Mouse (Mus musculus): ENCODE measurements around the gene Zfp160. TPM values are rescaled to one million over a fixed set of nuclear protein-coding genes. Genes with fewer than 3 reads are reported as not detected.
"Not testable (repeated sequence)": the region's sequence is repeated elsewhere in the genome, so short reads cannot be mapped to it uniquely, and the experiment has no call there.

Gene Zfp160
- 10 to 100 TPM; 22.8 to 24.6 TPM for total RNA-seq (2021)

DNA sequence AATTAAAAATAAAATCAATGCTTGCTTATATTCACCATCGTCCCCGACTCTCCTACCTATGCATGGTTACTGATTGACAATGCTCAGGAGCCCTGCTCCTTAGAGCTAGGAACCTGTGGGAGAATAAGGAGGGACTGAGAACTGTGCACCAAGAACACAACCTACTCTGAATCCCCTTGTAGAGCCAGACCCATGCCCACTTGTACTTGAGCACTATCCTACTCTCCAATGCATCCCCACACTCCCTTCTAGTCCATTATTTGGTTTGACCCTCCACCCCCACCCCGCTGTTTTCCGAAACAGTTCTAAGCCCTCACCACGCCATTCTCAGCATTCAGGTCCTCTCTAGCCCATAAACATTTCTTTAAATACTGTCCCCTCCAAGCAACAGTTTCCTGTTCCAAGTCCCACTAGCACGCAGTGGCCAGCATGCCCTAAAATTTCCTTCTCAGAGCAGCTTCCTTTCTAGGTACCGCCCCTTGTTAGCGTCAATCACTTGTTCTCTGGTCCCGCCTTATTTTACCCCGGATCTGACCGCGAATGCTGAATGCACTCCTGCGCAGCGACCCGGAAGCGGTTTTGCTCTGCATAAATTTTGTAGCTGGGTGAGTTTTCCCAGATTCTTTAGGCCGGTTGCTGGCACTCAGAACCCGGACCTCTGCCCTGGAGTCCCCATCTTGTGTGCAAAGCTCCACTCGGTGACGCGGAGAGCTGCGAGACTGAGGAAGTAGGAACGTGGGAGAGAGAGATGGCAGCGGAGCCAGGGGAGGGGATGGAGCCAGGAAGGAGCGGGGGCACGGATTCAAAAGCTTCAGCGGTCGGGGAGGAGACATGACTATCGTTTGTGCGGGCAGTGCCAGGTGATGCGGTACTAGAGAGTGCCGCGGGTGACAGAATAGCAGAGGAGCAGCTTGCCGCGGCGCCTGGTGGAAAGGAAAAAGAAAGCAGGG lies at the start of gene Zfp160:
Zfp160 (plus strand) TSS at position 522 of the 950 bp plus-strand sequence.
- DNase-seq (ENCODE audit: extremely low spot score in 1 of 2, low spot score in 2 of 2), result peak; percentile 90 to 91
- intact Hi-C loops (cut with DNase I), result loop anchor here (2.0 kb wide), 1 partner anchor 64 kb away; the partner anchor contains the start of gene Ppp2r1a

GRCm38 (mm10) chr17:20960386-20960785 lies 48.3 kb upstream of the Zfp160 start:
- intact Hi-C loops (cut with DNase I), result loop anchor here (5.0 to 10.0 kb wide), 2 partner anchors 57 to 614 kb away; no protein-coding TSS in a partner anchor
- DNase-seq (ENCODE audit: extremely low spot score in 1 of 2, low spot score in 2 of 2), result no peak

DNA sequence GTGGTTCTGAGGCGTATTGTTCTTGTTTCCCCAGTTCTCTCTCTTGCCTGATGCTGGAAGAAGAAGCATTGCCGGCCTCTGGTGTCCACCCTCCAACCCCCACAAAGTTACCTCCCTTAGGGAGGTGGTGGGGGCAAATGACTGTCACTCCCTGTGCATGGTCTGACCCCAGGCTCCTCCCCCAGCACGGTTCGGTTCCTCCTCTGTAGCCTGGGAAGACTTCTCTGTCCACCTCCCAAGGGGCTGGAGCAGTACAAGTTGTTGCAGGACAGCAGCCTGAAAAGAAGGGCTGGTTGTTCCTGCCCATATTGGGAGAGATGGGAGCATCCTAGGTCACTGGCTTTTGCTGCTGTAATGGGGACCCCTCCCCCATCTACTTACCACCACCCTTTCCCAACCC lies 43.3 kb upstream of the Zfp160 start:
- DNase-seq (ENCODE audit: extremely low spot score in 1 of 2, low spot score in 2 of 2), result no peak
- intact Hi-C loops (cut with DNase I), result loop anchor here (10.0 kb wide), 1 partner anchor 609 kb away; no protein-coding TSS in a partner anchor

DNA sequence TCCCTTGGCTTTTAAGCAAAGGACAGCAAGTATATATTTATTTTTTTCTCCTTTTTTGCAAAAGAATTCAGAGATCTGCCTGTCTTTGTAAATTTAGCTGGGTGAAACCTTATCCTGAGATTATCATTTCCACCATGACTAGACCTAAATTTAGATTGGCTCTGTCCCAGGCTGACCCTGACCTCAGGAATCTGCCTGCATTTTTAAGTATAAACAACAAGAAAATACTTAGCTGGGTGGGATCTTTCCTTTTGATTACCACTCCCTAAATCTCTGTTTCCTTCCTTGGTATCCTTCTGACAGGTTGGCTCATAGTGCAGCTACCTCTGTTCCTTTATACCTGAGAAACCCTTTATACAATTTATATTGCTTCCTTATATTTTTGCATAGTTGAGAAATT lies 42.0 kb upstream of the Zfp160 start:
- DNase-seq (ENCODE audit: extremely low spot score in 1 of 2, low spot score in 2 of 2), result no peak
- intact Hi-C loops (cut with DNase I), result loop anchor here (10.0 kb wide), 1 partner anchor 608 kb away; no protein-coding TSS in a partner anchor

- DNase-seq (ENCODE audit: extremely low spot score in 1 of 2, low spot score in 2 of 2), result no peak
- intact Hi-C loops (cut with DNase I), result no loop called here
Measured at GRCm38 (mm10) chr17:20993716-20994115, 15.0 kb upstream of the Zfp160 start.

- intact Hi-C loops (cut with DNase I), result no loop called here
Measured at GRCm38 (mm10) chr17:20996364-20996763, 12.3 kb upstream of the Zfp160 start, which contains the start of gene Vmn1r233. Gene Vmn1r233 (minus strand): TSS chr17:20996464.

DNA sequence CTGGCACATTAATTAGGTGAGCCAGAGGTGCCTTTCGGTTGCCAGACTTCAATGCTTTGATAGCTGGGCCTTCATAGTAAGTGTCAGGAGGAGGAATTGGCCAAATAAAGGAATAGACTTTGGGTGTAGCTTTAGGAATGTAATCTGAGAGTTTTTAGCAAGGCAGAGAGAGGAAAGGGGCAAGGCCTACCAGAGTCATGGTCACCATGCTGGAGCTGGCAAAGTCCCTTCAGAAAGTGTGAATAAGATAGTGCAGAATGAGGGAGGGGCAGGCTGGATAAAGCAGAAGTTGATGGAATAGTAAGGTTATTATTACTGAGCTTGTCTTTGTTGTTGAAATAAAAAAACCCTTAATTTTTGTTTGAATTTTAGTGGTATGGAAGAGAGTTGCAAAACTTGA lies 1.0 kb downstream of the Zfp160 start:
- intact Hi-C loops (cut with DNase I), result loop anchor here (2.0 kb wide), 1 partner anchor 65 kb away; the partner anchor contains the start of gene Ppp2r1a
- DNase-seq (ENCODE audit: extremely low spot score in 1 of 2, low spot score in 2 of 2), result no peak

More at GRCm38 (mm10) chr17:20996364-20996763, 12.3 kb upstream of the Zfp160 start, which contains the start of gene Vmn1r233:
- no peak for DNase-seq (ENCODE audit: extremely low spot score in 1 of 2, low spot score in 2 of 2)

GRCm38 (mm10) chr17:21018410-21019080 lies 9.8 kb downstream of the Zfp160 start:
- intact Hi-C loops (cut with DNase I), result loop anchor here (5.0 kb wide), 1 partner anchor 56 kb away; no protein-coding TSS in a partner anchor
- DNase-seq (ENCODE audit: extremely low spot score in 1 of 2, low spot score in 2 of 2), result no peak

DNA sequence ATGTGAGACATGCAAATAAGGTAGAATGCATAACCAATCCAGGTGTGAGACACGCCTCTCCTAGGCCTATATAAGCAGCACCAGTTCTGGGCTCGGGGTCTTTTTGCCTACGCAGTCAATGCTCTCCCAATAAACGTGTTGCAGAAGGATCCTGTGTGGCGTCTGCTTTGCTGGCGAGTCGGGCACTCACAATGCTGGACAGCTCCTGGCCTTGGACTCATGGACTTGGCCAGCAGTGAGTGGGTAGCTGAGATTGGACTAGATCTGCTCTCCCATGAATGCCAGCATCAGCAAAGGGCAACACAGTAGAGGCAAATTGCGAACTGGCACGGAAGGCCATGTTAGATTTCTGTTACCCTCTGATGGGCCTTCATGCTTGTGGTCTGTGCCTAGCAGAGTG lies 39.3 kb downstream of the Zfp160 start:
- intact Hi-C loops (cut with DNase I); DNase-seq (ENCODE audit: extremely low spot score in 1 of 2, low spot score in 2 of 2): not testable (repeated sequence)

DNA sequence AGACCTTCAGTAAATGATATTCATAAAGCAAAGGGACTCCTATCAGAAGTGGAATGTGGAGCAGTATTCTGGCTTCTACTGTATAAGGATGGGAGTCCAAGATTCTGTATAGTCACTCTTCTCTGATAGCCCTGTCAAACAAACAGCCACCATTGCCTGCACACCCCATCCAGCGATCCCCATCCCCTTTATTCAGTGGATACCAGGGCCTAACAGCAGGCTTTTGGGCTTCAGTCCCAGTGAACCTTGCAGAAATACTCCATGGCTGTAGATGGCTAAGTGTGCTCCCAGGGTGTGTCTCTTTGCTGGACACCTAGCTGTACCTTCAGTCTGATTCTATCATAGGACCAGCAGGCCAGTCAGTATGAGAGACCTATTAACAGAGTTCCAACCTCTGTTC lies 42.2 kb downstream of the Zfp160 start:
- intact Hi-C loops (cut with DNase I), result no loop called here

DNA sequence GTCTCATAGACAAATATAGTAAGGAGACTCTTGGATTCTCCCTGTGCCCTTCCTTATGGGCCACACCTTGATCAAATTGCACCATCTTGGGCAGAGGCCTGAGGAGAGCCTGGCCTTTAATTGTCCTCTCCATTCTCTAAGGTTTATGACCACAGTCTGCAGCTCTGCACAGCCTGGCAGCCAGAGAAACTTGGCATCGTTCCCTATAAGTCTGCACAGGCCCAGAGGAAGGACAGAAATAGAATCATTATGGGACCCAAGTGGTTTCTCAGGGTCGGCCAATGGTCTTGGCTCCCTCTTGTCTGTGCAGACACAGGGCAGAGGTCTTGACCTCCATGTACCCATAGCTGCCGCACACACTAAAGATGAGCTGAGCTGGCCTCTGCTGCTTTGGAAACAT lies 42.6 kb downstream of the Zfp160 start:
- intact Hi-C loops (cut with DNase I); DNase-seq (ENCODE audit: extremely low spot score in 1 of 2, low spot score in 2 of 2): not testable (repeated sequence)

More for the DNA sequence above, 42.2 kb downstream of the Zfp160 start:
- DNase-seq (ENCODE audit: extremely low spot score in 1 of 2, low spot score in 2 of 2), result no peak

DNA sequence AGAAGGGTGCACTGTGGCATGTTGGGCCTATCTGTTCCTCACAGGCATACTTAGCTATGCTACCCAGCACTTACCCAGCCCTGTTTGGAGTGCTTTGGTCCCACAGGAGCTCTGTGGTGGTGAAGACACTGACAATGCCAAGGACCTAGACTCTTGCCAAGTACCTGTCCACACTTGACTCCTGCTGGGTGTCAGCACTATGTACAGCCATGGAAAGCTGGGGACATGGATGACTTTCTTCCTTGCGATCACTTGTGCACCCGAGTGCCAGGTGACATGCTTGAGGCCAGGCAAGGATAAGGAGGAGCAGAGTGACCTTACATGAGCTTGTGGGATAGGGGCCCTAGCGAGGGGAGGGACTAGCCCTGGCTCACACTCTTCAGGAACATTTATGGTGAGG lies 43.2 kb downstream of the Zfp160 start:
- intact Hi-C loops (cut with DNase I); DNase-seq (ENCODE audit: extremely low spot score in 1 of 2, low spot score in 2 of 2): not testable (repeated sequence)

GRCm38 (mm10) chr17:21053267-21053666 lies 44.6 kb downstream of the Zfp160 start:
- intact Hi-C loops (cut with DNase I), result no loop called here

DNA sequence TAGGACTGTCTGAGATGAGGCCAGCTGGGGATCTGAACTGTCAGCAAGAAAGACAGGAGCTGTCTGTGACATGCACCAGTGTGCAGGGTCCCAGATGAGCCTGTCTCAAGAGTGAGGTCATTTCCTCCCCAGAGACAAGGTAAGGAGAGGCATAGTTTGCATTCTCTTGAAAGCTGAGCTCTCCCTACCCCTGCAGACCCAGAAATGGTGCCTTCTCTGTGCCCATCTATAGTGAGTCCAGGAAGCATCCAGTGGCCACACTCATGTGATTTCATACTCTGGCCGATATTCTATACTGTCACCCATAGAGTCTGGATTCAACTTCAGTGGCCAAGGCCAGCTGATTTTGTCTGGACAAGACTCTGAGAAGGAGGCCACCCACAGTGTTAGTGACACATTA lies 46.4 kb downstream of the Zfp160 start:
- DNase-seq (ENCODE audit: extremely low spot score in 1 of 2, low spot score in 2 of 2); intact Hi-C loops (cut with DNase I): not testable (repeated sequence)

More at GRCm38 (mm10) chr17:21053267-21053666, 44.6 kb downstream of the Zfp160 start:
- DNase-seq (ENCODE audit: extremely low spot score in 1 of 2, low spot score in 2 of 2), result no peak

- DNase-seq (ENCODE audit: extremely low spot score in 1 of 2, low spot score in 2 of 2), result no peak
- intact Hi-C loops (cut with DNase I), result no loop called here
Measured at GRCm38 (mm10) chr17:21065501-21065900, 56.8 kb downstream of the Zfp160 start.

DNA sequence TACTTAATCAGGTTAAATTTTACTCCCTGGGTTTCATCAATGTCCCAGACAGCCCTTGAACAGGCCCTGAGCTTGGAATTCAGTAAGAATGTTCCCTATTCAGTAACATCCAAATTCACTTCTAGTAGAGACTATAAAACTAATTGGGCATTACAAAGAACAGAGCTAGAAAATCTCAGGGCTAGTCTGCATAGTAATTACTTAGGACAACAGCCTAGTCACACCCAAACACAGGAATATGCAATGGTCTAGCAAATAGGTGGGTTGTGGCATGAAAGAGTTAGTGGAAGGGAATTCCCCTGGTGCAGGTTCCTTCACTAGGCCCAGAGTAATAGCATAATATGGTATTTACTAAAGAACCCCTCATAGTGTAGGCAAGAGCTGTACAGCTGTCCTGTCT lies 58.3 kb downstream of the Zfp160 start:
- no peak for DNase-seq (ENCODE audit: extremely low spot score in 1 of 2, low spot score in 2 of 2)
- intact Hi-C loops (cut with DNase I), result no loop called here

DNA sequence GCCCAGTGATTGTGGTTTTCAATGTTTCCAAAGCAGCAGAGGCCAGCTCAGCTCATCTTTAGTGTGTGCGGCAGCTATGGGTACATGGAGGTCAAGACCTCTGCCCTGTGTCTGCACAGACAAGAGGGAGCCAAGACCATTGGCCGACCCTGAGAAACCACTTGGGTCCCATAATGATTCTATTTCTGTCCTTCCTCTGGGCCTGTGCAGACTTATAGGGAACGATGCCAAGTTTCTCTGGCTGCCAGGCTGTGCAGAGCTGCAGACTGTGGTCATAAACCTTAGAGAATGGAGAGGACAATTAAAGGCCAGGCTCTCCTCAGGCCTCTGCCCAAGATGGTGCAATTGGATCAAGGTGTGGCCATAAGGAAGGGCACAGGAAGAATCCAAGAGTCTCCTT lies 60.7 kb downstream of the Zfp160 start:
- intact Hi-C loops (cut with DNase I); DNase-seq (ENCODE audit: extremely low spot score in 1 of 2, low spot score in 2 of 2): not testable (repeated sequence)

GRCm38 (mm10) chr17:21070971-21071370 lies 62.3 kb downstream of the Zfp160 start:
- intact Hi-C loops (cut with DNase I); DNase-seq (ENCODE audit: extremely low spot score in 1 of 2, low spot score in 2 of 2): not testable (repeated sequence)

All from left cerebral cortex, postnatal 10 days (tissue).